Mouse (Mus musculus): ENCODE data around the gene Usp9x. TPM values are rescaled to one million over a fixed set of nuclear protein-coding genes. Genes with fewer than 3 reads are reported as not detected.

Gene Usp9x
- polyA plus RNA-seq, 1 experiment from 2014 or later = 41.6 TPM

GRCm38 (mm10) chrX:13206514-13206913 is 135.2 kb downstream of the Usp9x start:
- no peak overlapping the region for H3K4me3 ChIP-seq
- WGBS = 21% methylated on average over 7 of the region's 7 CpGs
- no peak for ATAC-seq (replicated peaks)

GRCm38 (mm10) chrX:13207512-13208341 is 136.4 kb downstream of the Usp9x start:
- Histone ChIP-seq H3K9me3 (no peaks in the 10 kb centered on the region), H3K9ac (peak overlapping the region; percentile 46; the same call in 1 of the 2 replicates), H3K4me2 (peak overlapping the region; percentile 47), H3K27ac (peak overlapping the region; percentile 79), H3K4me3 (peak overlapping the region; percentile 30), H3K36me3 (replicated peaks) (no peaks in the 10 kb centered on the region), H3K4me1 (no peaks in the 10 kb centered on the region), H3K27me3 (replicated peaks) (no peaks in the 10 kb centered on the region; the same call in 1 of the 2 replicates)
- WGBS = 32% methylated on average over 23 of the region's 23 CpGs
- ATAC-seq (replicated peaks) = peak; percentile 96

More at GRCm38 (mm10) chrX:13206514-13206913, 135.2 kb downstream of the Usp9x start:
- Histone ChIP-seq H3K36me3 (replicated peaks) (no peaks in the 10 kb centered on the region), H3K9ac (no peak overlapping the region), H3K9me3 (no peaks in the 10 kb centered on the region), H3K27ac (no peak overlapping the region), H3K27me3 (replicated peaks) (no peaks in the 10 kb centered on the region; the same call in 1 of the 2 replicates), H3K4me2 (no peak overlapping the region), H3K4me1 (no peaks in the 10 kb centered on the region)

- H3K27ac ChIP-seq = peak overlapping the region; percentile 79
- peak overlapping the region; percentile 46 for H3K9ac ChIP-seq
- H3K4me1 ChIP-seq = no peaks in the 10 kb centered on the region
- no peaks in the 10 kb centered on the region for H3K36me3 ChIP-seq (replicated peaks)
- H3K4me2 ChIP-seq = peak overlapping the region; percentile 47
- H3K27me3 ChIP-seq (replicated peaks) = no peaks in the 10 kb centered on the region; the same call in 1 of the 2 replicates
- peak; percentile 70 for ATAC-seq (replicated peaks)
- H3K4me3 ChIP-seq = peak overlapping the region; percentile 30
- WGBS = 33% methylated on average over 6 of the region's 6 CpGs
- no peaks in the 10 kb centered on the region for H3K9me3 ChIP-seq
These were observed 137.1 kb downstream of the Usp9x start for GRCm38 (mm10) chrX:13208404-13208803.

- Histone ChIP-seq H3K27me3 (replicated peaks) (no peaks in the 10 kb centered on the region), H3K4me2 (no peak overlapping the region), H3K4me1 (no peaks in the 10 kb centered on the region), H3K27ac (no peak overlapping the region), H3K4me3 (no peak overlapping the region), H3K36me3 (replicated peaks) (no peaks in the 10 kb centered on the region), H3K9me3 (no peaks in the 10 kb centered on the region), H3K9ac (no peak overlapping the region)
- WGBS = 79% methylated on average over 1 of the region's 1 CpGs
- no peak for ATAC-seq (replicated peaks)
These were observed 143.0 kb downstream of the Usp9x start for GRCm38 (mm10) chrX:13214275-13214674.

Other genes with a start within 250 kb of the Usp9x start
- 103 and 112 TPM in 2 replicates for gene Ddx3x, start 209.5 kb downstream of the Usp9x start, polyA plus RNA-seq (2015; fragmentation: Nextera tagmentation; extraction: Ambion mirVana)

Data from midbrain, embryonic 15.5 days (tissue).